In the genomic region with DNA sequence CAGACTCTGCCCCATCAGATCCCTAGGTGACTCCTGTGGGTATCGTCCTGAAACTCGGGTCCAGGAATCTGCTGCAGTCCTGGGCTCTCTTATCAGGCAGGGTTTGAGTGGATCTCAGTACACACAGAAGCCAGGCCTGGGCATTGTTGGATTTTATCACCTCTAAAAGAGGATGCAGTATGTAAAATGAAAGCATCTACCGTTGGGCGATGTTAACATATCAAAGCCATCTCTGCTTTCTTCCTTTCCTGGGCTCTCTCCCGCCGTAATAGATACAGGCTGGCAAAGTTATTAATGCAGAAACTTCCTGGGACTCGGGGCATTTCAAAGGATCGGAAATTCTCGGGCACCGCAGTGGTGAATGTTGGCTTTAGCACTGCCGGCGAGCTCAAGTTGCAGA, we compare ENCODE assay signal across 22 mouse cellular contexts.
DNase-seq lines count a peak whose midpoint lies in the region; ATAC-seq and TF ChIP-seq lines count a peak whose summit lies in the region.
"Had no signal": no experiment of that assay in that cellular context is flagged by ENCODE, and none has a peak within 500 bp of the region (broad histone marks: within the 10 kb centered on the region; RNA-seq: fewer than 3 reads in every experiment).

No protein-coding gene starts in this region.

- DNase-seq in heart, adult 11 months, result peak; percentile 74
- DNase-seq in kidney, postnatal 0 days (ENCODE audit: low spot score), result peak; percentile 15
- DNase-seq in kidney, postnatal 36 days, result no peak
- DNase-seq in cerebellum, postnatal 10 days, result no peak
- no peak for DNase-seq in thymus, postnatal 10 days (ENCODE audit: low spot score in 2 of 2)
- DNase-seq: adrenal gland, postnatal 25 days; cerebellum, adult 11 months; cerebellum, adult 9-11 months; gastrocnemius, postnatal 10 days; heart, postnatal 10 days; kidney, adult 9 months; right cerebral cortex, postnatal 4 days; thymus, postnatal 25 days had no signal

- 50% methylated on average over 12 of the region's 12 CpGs for WGBS in heart, embryonic 12.5 days
- 48% methylated on average over 12 of the region's 12 CpGs for WGBS in kidney, postnatal 0 days
- 71% methylated on average over 12 of the region's 12 CpGs for WGBS in midbrain, embryonic 12.5 days
- WGBS in neural tube, embryonic 14.5 days, result 64% methylated on average over 12 of the region's 12 CpGs

- H3K27me3 ChIP-seq in heart, embryonic 12.5 days (replicated peaks), result no peaks in the 10 kb centered on the region
- H3K27me3 ChIP-seq in kidney, postnatal 0 days (ENCODE audit: insufficient read depth, low read length), result no peaks in the 10 kb centered on the region
- no peaks in the 10 kb centered on the region for H3K27me3 ChIP-seq in midbrain, embryonic 12.5 days
- no peaks in the 10 kb centered on the region for H3K27me3 ChIP-seq in neural tube, embryonic 14.5 days (ENCODE audit: control insufficient read depth, insufficient read depth, low read length)
- H3K27me3 ChIP-seq: hindbrain, embryonic 15.5 days had no signal

- H3K27ac ChIP-seq in heart, embryonic 12.5 days (ENCODE audit: poor library complexity, severe bottlenecking), result no peak overlapping the region
- H3K27ac ChIP-seq in kidney, postnatal 0 days, result no peak overlapping the region
- peak overlapping the region; percentile 93 for H3K27ac ChIP-seq in midbrain, embryonic 12.5 days (replicated peaks)
- H3K27ac ChIP-seq in neural tube, embryonic 14.5 days (ENCODE audit: low read depth, low read length), result peak overlapping the region; percentile 89
- H3K27ac ChIP-seq: macrophage had no signal

- no peak for ATAC-seq in heart, embryonic 12.5 days (ENCODE audit: insufficient number of reproducible peaks, low FRiP score)
- no peak for ATAC-seq in kidney, postnatal 0 days (replicated peaks; ENCODE audit: low FRiP score, low read depth)
- no peak for ATAC-seq in midbrain, embryonic 12.5 days (ENCODE audit: low FRiP score, low read depth)
- no peak for ATAC-seq in neural tube, embryonic 14.5 days (ENCODE audit: low read depth)
- ATAC-seq: intestine, embryonic 16.5 days; lung, postnatal 0 days had no signal

- H3K9ac ChIP-seq in heart, embryonic 12.5 days, result no peak overlapping the region
- H3K9ac ChIP-seq in kidney, postnatal 0 days (ENCODE audit: low read depth, low read length), result no peak overlapping the region
- no peak overlapping the region for H3K9ac ChIP-seq in midbrain, embryonic 12.5 days (replicated peaks)
- H3K9ac ChIP-seq in neural tube, embryonic 14.5 days (replicated peaks; ENCODE audit: low read depth, low read length), result no peak overlapping the region
- H3K9ac ChIP-seq: embryonic facial prominence, embryonic 12.5 days; hindbrain, embryonic 15.5 days had no signal

- H3K4me2 ChIP-seq in heart, embryonic 12.5 days, result no peak overlapping the region
- H3K4me2 ChIP-seq in kidney, postnatal 0 days (ENCODE audit: low read length), result 0 out of 2 replicates have a peak overlapping the region, but pooled peaks have one; percentile 16
- no peak overlapping the region for H3K4me2 ChIP-seq in midbrain, embryonic 12.5 days (replicated peaks)
- H3K4me2 ChIP-seq in neural tube, embryonic 14.5 days (ENCODE audit: low read depth, low read length), result no peak overlapping the region
- H3K4me2 ChIP-seq: embryonic facial prominence, embryonic 12.5 days; heart, embryonic 11.5 days; hindbrain, embryonic 15.5 days had no signal

- no peaks in the 10 kb centered on the region for H3K9me3 ChIP-seq in heart, embryonic 12.5 days (replicated peaks)
- no peaks in the 10 kb centered on the region for H3K9me3 ChIP-seq in kidney, postnatal 0 days (replicated peaks; ENCODE audit: low read length)
- no peaks in the 10 kb centered on the region for H3K9me3 ChIP-seq in midbrain, embryonic 12.5 days
- no peaks in the 10 kb centered on the region for H3K9me3 ChIP-seq in neural tube, embryonic 14.5 days (ENCODE audit: control insufficient read depth, low read length)
- H3K9me3 ChIP-seq: embryonic facial prominence, embryonic 12.5 days; hindbrain, embryonic 15.5 days had no signal

- no peak overlapping the region for H3K4me3 ChIP-seq in heart, embryonic 12.5 days
- H3K4me3 ChIP-seq in kidney, postnatal 0 days (replicated peaks; ENCODE audit: low read depth, low read length), result no peak overlapping the region
- no peak overlapping the region for H3K4me3 ChIP-seq in midbrain, embryonic 12.5 days
- no peak overlapping the region for H3K4me3 ChIP-seq in neural tube, embryonic 14.5 days (ENCODE audit: low read depth, low read length)
- H3K4me3 ChIP-seq: embryonic facial prominence, embryonic 12.5 days; hindbrain, embryonic 15.5 days had no signal

- H3K36me3 ChIP-seq in heart, embryonic 12.5 days, result no peaks in the 10 kb centered on the region
- no peaks in the 10 kb centered on the region for H3K36me3 ChIP-seq in kidney, postnatal 0 days (ENCODE audit: insufficient read depth, low read length)
- H3K36me3 ChIP-seq in midbrain, embryonic 12.5 days, result no peaks in the 10 kb centered on the region
- H3K36me3 ChIP-seq in neural tube, embryonic 14.5 days (ENCODE audit: control insufficient read depth, insufficient read depth, low read length), result no peaks in the 10 kb centered on the region
- H3K36me3 ChIP-seq: embryonic facial prominence, embryonic 12.5 days; hindbrain, embryonic 15.5 days had no signal

- TF ChIP-seq CTCF in kidney, postnatal 0 days (IDR thresholded peaks at IDR 0.05; ENCODE audit: low read depth), result no peak

- peaks cover 23% of the 10 kb centered on the region for H3K4me1 ChIP-seq in heart, embryonic 12.5 days (replicated peaks)
- H3K4me1 ChIP-seq in kidney, postnatal 0 days (replicated peaks; ENCODE audit: insufficient read depth, low read length), result no peaks in the 10 kb centered on the region
- H3K4me1 ChIP-seq in midbrain, embryonic 12.5 days, result peaks cover 27% of the 10 kb centered on the region; the same call in 1 of the 2 replicates
- peaks cover 7% of the 10 kb centered on the region for H3K4me1 ChIP-seq in neural tube, embryonic 14.5 days (ENCODE audit: control insufficient read depth, insufficient read depth, low read length)

Comparison
In these comparisons a context has a peak if more than half of its experiments do, and no peak if none do; other contexts are left out.
1. DNase-seq: peak in heart, adult 11 months (single experiment) and kidney, postnatal 0 days (single experiment); none in kidney, postnatal 36 days (0 of 2), cerebellum, postnatal 10 days (0 of 2) and thymus, postnatal 10 days (0 of 2).
2. H3K27ac ChIP-seq: peak in midbrain, embryonic 12.5 days (single experiment) and neural tube, embryonic 14.5 days (single experiment); none in heart, embryonic 12.5 days (single experiment) and kidney, postnatal 0 days (single experiment).